Mouse (Mus musculus) liver, postnatal 0 days (tissue): ENCODE data around the gene Tex37.

Experiments used
- CTCF ChIP-seq: sonication (generic); IDR thresholded peaks from 2 replicates; pipeline ENCODE4 v1.5.1; 2016; ENCODE audit warnings: antibody characterized with exemption, low read depth
- EP300 ChIP-seq: IDR thresholded peaks from 2 replicates; pipeline ENCODE4 v1.6.1; 2016; ENCODE audit warnings: antibody characterized with exemption, low read depth, mild to moderate bottlenecking

DNA sequence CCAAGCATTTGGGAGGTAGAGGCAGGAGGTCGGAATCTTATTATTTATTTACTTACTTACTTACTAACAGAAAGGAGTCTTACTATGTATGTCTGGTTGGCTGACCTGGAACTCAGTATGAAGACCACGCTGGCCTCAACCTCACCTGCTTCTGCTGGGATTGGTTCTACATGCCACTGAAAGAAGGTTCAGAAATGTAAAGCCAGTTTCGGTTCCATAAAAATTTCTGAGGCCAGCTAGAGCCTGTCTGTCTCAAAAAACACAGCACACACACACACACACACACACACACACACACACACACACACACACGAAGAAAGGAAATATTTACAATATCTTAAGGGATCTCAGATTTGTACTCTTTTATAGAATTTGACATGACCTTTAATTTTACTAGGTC, 8.4 kb downstream of the Tex37 start:
- TF ChIP-seq CTCF: no peak
- no peak for TF ChIP-seq EP300
